ENCODE assay signal across 15 mouse cellular contexts in the genomic region with DNA sequence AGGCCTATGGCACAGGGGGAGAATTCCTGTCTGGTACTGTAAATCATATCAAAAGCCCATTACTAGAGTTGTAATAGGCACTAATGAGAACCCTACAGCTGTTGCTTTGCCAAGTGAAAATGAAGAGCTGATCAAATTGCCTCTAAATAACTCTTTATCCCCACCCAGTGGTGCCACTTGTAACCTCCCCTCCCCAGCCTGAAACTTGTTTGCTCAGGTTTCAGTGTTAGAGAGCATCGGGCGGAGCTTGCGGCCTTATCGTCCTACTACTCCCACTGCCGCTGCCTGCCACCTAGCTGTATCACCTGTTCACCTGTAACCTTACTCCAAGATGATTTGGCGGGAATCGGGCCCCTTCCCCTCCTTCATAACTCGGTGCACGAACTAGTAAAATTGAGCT. TPM values are rescaled to one million over a fixed set of nuclear protein-coding genes. Genes with fewer than 3 reads are reported as not detected.
A peak's percentile ranks its signal among the peaks of the same experiment; 100 is the strongest.
DNase-seq lines count a peak whose midpoint lies in the region; ATAC-seq and TF ChIP-seq lines count a peak whose summit lies in the region.
"Had no signal": no experiment of that assay in that cellular context is flagged by ENCODE, and none has a peak within 500 bp of the region (broad histone marks: within the 10 kb centered on the region; RNA-seq: fewer than 3 reads in every experiment).

No protein-coding gene starts in this region.

- peak in 1 of 2 experiments; percentile 39; a peak in 1 of 4 replicates for TF ChIP-seq CTCF in CH12.LX (conservative IDR thresholded peaks at IDR 0.05 in 1 of 2, IDR thresholded peaks at IDR 0.05 in 1 of 2; ENCODE audit: low read depth in 2 of 2, low read length in 2 of 2)

- no peak overlapping the region for H3K4me3 ChIP-seq in CH12.LX (replicated peaks in 1 of 3; ENCODE audit: low read depth in 2 of 3, low read length in 2 of 3, poor library complexity in 1 of 3)
- H3K4me3 ChIP-seq in embryonic facial prominence, embryonic 14.5 days (ENCODE audit: low read depth, low read length) = no peak overlapping the region
- H3K4me3 ChIP-seq: heart, embryonic 13.5 days; layer of hippocampus, adult 2 months; myocyte had no signal

- TF ChIP-seq EP300 in CH12.LX (IDR thresholded peaks at IDR 0.05; ENCODE audit: low read length) = no peak

- ATAC-seq in embryonic facial prominence, embryonic 14.5 days (ENCODE audit: low read depth) = no peak; the same call in 1 of the 2 replicates
- no peak for ATAC-seq in granulocyte monocyte progenitor cell, adult 5-6 weeks (replicated peaks; ENCODE audit: poor library complexity, severe bottlenecking)
- ATAC-seq: hindbrain, embryonic 16.5 days had no signal

- H3K4me2 ChIP-seq in CH12.LX (ENCODE audit: insufficient read depth, low read depth, poor library complexity, severe bottlenecking) = no peak overlapping the region
- H3K4me2 ChIP-seq in embryonic facial prominence, embryonic 14.5 days (ENCODE audit: low read depth, low read length) = no peak overlapping the region
- H3K4me2 ChIP-seq: heart, embryonic 13.5 days had no signal

- dilution Hi-C loops in CH12.LX (cut with MboI; ENCODE audit: extremely low pct_ligation_motif_present, extremely low pct_unique_long_range_greater_than_20kb, low sequenced_read_pairs) = no loop called here

- H3K36me3 ChIP-seq in CH12.LX (replicated peaks in 1 of 2; ENCODE audit: control insufficient read depth in 1 of 2, insufficient read depth in 1 of 2, low read length in 1 of 2) = no peaks in the 10 kb centered on the region
- no peaks in the 10 kb centered on the region for H3K36me3 ChIP-seq in embryonic facial prominence, embryonic 14.5 days (ENCODE audit: control insufficient read depth, insufficient read depth, low read length)
- H3K36me3 ChIP-seq: heart, embryonic 13.5 days had no signal

- no peak overlapping the region for H3K27ac ChIP-seq in CH12.LX (ENCODE audit: insufficient read depth, low read depth)
- H3K27ac ChIP-seq in embryonic facial prominence, embryonic 14.5 days (replicated peaks; ENCODE audit: low read depth, low read length) = no peak overlapping the region
- H3K27ac ChIP-seq: heart, embryonic 13.5 days; layer of hippocampus, adult 2 months had no signal

- no peaks in the 10 kb centered on the region for H3K79me2 ChIP-seq in CH12.LX (replicated peaks; ENCODE audit: control insufficient read depth, extremely low read depth, insufficient read depth, poor library complexity, severe bottlenecking)

- peak; percentile 70 for DNase-seq in heart, adult 11 months
- no peak for DNase-seq in heart, postnatal 14 days
- DNase-seq in CH12.LX (ENCODE audit: extremely low read depth) = peak; percentile 9
- DNase-seq in embryonic facial prominence, embryonic 14.5 days (ENCODE audit: low spot score) = peak; percentile 55
- peak; percentile 18 for DNase-seq in lung, postnatal 14 days
- no peak for DNase-seq in layer of hippocampus, adult 9-11 months
- no peak for DNase-seq in cerebellum, adult 9-10 months
- DNase-seq: cerebellum, adult 2 months; thymus, postnatal 36 days had no signal

- no peaks in the 10 kb centered on the region for H3K27me3 ChIP-seq in CH12.LX (replicated peaks)
- H3K27me3 ChIP-seq in embryonic facial prominence, embryonic 14.5 days (replicated peaks; ENCODE audit: control insufficient read depth, insufficient read depth, low read length) = no peaks in the 10 kb centered on the region
- H3K27me3 ChIP-seq: heart, embryonic 13.5 days had no signal

- in situ Hi-C loops in CH12.LX (cut with MboI; ENCODE audit: low pct_ligation_motif_present, low pct_unique_long_range_greater_than_20kb, low sequenced_read_pairs) = no loop called here

- WGBS in embryonic facial prominence, embryonic 14.5 days = 37% methylated on average over 9 of the region's 9 CpGs

- no peaks in the 10 kb centered on the region for H3K9me3 ChIP-seq in CH12.LX (replicated peaks; ENCODE audit: low read length)
- H3K9me3 ChIP-seq in embryonic facial prominence, embryonic 14.5 days (ENCODE audit: control insufficient read depth, low read length) = no peaks in the 10 kb centered on the region
- H3K9me3 ChIP-seq: heart, embryonic 13.5 days had no signal

- no peak for TF ChIP-seq POLR2A in CH12.LX (IDR thresholded peaks at IDR 0.05; ENCODE audit: low read depth, low read length)

- peak; percentile 18 for TF ChIP-seq RAD21 in CH12.LX (IDR thresholded peaks at IDR 0.05; ENCODE audit: low read depth, low read length)

- peaks cover 9 to 32% of the 10 kb centered on the region in 2 experiments for H3K4me1 ChIP-seq in CH12.LX (ENCODE audit: control insufficient read depth in 1 of 2, insufficient read depth in 2 of 2)
- H3K4me1 ChIP-seq in embryonic facial prominence, embryonic 14.5 days (ENCODE audit: control insufficient read depth, insufficient read depth, low read length) = no peaks in the 10 kb centered on the region

- intact Hi-C loops in heart, postnatal 14 days (cut with DNase I) = no loop called here

- no peak overlapping the region for H3K9ac ChIP-seq in CH12.LX (ENCODE audit: insufficient read depth, low read depth)
- H3K9ac ChIP-seq in embryonic facial prominence, embryonic 14.5 days (ENCODE audit: low read depth, low read length) = no peak overlapping the region
- H3K9ac ChIP-seq: heart, embryonic 13.5 days had no signal

TF ChIP-seq in CH12.LX, 34 proteins besides CTCF, POLR2A, EP300 and RAD21:
- no peak for TF ChIP-seq JUND (conservative IDR thresholded peaks at IDR 0.05; ENCODE audit: low read depth, low read length)
- no peak for TF ChIP-seq KAT2A (IDR thresholded peaks at IDR 0.05; ENCODE audit: insufficient replicate concordance, low read length)
- TF ChIP-seq MAFK (IDR thresholded peaks at IDR 0.05; ENCODE audit: insufficient replicate concordance, low read length) = no peak
- no peak for TF ChIP-seq SMC3 (IDR thresholded peaks at IDR 0.05; ENCODE audit: low read depth, low read length)
- no peak for TF ChIP-seq ZMIZ1 (IDR thresholded peaks at IDR 0.05; ENCODE audit: low read depth, low read length)
- TF ChIP-seq MAX (IDR thresholded peaks at IDR 0.05; ENCODE audit: low read length) = no peak
- no peak for TF ChIP-seq USF1 (IDR thresholded peaks at IDR 0.05; ENCODE audit: low read depth, low read length)
- no peak for TF ChIP-seq UBTF (IDR thresholded peaks at IDR 0.05; ENCODE audit: low read depth, low read length)
- no peak for TF ChIP-seq MXI1 (IDR thresholded peaks at IDR 0.05; ENCODE audit: low read depth, low read length)

RNA-seq across cellular contexts. Expression of gene Vnn3, which starts 11.9 kb away (rescaled TPM):
- not detected for total RNA-seq in heart, postnatal 14 days (2021)
- not detected in 2 replicates for total RNA-seq in CH12.LX (2012; rRNA removed)
- total RNA-seq in CH12.LX (2014; rRNA removed) = not detected in 2 replicates
- not detected in 2 replicates for polyA plus RNA-seq in CH12.LX (2012; ENCODE audit: insufficient read length, low read depth)
- 0.13 and 0.14 TPM in 2 replicates for polyA plus RNA-seq in embryonic facial prominence, embryonic 14.5 days (2014; fragmentation: Nextera tagmentation; extraction: Ambion mirVana)
- not detected in 2 replicates for total RNA-seq in granulocyte monocyte progenitor cell, adult 5-6 weeks (2014; fragmentation: Nextera tagmentation)
- 0.34 TPM in 1 of 2 replicates, not detected in the other for total RNA-seq in granulocyte monocyte progenitor cell, adult 5-6 weeks (2017)
- total RNA-seq: megakaryocyte-erythroid progenitor cell, adult 5-6 weeks had no signal
- polyA plus RNA-seq: heart, embryonic 13.5 days; myocyte had no signal

RNA-seq across cellular contexts. Expression of gene Slc18b1, which starts 42.6 kb away (rescaled TPM):
- 1 to 10 TPM; 9.2 to 9.4 TPM for total RNA-seq in heart, postnatal 14 days (2021)
- not detected in 2 replicates for total RNA-seq in CH12.LX (2012; rRNA removed)
- total RNA-seq in CH12.LX (2014; rRNA removed) = not detected in 2 replicates
- polyA plus RNA-seq in CH12.LX (2012; ENCODE audit: insufficient read length, low read depth) = 0.18 TPM in 1 of 2 replicates, not detected in the other
- 18.5 and 18.8 TPM in 2 replicates for polyA plus RNA-seq in embryonic facial prominence, embryonic 14.5 days (2014; fragmentation: Nextera tagmentation; extraction: Ambion mirVana)
- 2.8 TPM in 1 of 2 replicates, not detected in the other for total RNA-seq in granulocyte monocyte progenitor cell, adult 5-6 weeks (2014; fragmentation: Nextera tagmentation)
- not detected in 2 replicates for total RNA-seq in granulocyte monocyte progenitor cell, adult 5-6 weeks (2017)

RNA-seq across cellular contexts. Expression of gene Rps12, which starts 52.3 kb away (rescaled TPM):
- total RNA-seq in heart, postnatal 14 days (2021) = 100 to 1,000 TPM; 219 to 226 TPM
- 5,116 and 5,207 TPM in 2 replicates for total RNA-seq in CH12.LX (2012; rRNA removed)
- 4,147 and 4,213 TPM in 2 replicates for total RNA-seq in CH12.LX (2014; rRNA removed)
- polyA plus RNA-seq in CH12.LX (2012; ENCODE audit: insufficient read length, low read depth) = 140 and 211 TPM in 2 replicates
- polyA plus RNA-seq in embryonic facial prominence, embryonic 14.5 days (2014; fragmentation: Nextera tagmentation; extraction: Ambion mirVana) = 254 and 271 TPM in 2 replicates
- total RNA-seq in granulocyte monocyte progenitor cell, adult 5-6 weeks (2014; fragmentation: Nextera tagmentation) = 9,329 and 9,382 TPM in 2 replicates
- 1,810 and 2,372 TPM in 2 replicates for total RNA-seq in granulocyte monocyte progenitor cell, adult 5-6 weeks (2017)

RNA-seq across cellular contexts. Expression of gene Vnn1, which starts 55.1 kb away (rescaled TPM):
- total RNA-seq in heart, postnatal 14 days (2021) = 1 to 10 TPM; 1.1 TPM
- total RNA-seq in CH12.LX (2012; rRNA removed) (not detected in 2 replicates), CH12.LX (2014; rRNA removed) (not detected in 2 replicates)
- not detected in 2 replicates for polyA plus RNA-seq in CH12.LX (2012; ENCODE audit: insufficient read length, low read depth)
- polyA plus RNA-seq in embryonic facial prominence, embryonic 14.5 days (2014; fragmentation: Nextera tagmentation; extraction: Ambion mirVana) = 1.1 and 1.2 TPM in 2 replicates
- not detected in 2 replicates for total RNA-seq in granulocyte monocyte progenitor cell, adult 5-6 weeks (2014; fragmentation: Nextera tagmentation)
- not detected in 2 replicates for total RNA-seq in granulocyte monocyte progenitor cell, adult 5-6 weeks (2017)
- total RNA-seq: megakaryocyte-erythroid progenitor cell, adult 5-6 weeks had no signal
- polyA plus RNA-seq: myocyte had no signal

Comparison
In these comparisons a context has a peak if more than half of its experiments do, and no peak if none do; other contexts are left out.
1. DNase-seq: peak in heart, adult 11 months (single experiment), CH12.LX (single experiment), embryonic facial prominence, embryonic 14.5 days (single experiment) and lung, postnatal 14 days (single experiment); none in heart, postnatal 14 days (0 of 2), layer of hippocampus, adult 9-11 months (single experiment) and cerebellum, adult 9-10 months (single experiment).
2. RNA of gene Rps12, which starts 52.3 kb away (total RNA-seq): 1,810 to 9,382 TPM in granulocyte monocyte progenitor cell, adult 5-6 weeks and 4,147 to 5,207 TPM in CH12.LX; 219 to 226 TPM in heart, postnatal 14 days; every median in the first group is over 4 times any median in the second.